ENCODE assay signal across 30 mouse cellular contexts in the genomic region with DNA sequence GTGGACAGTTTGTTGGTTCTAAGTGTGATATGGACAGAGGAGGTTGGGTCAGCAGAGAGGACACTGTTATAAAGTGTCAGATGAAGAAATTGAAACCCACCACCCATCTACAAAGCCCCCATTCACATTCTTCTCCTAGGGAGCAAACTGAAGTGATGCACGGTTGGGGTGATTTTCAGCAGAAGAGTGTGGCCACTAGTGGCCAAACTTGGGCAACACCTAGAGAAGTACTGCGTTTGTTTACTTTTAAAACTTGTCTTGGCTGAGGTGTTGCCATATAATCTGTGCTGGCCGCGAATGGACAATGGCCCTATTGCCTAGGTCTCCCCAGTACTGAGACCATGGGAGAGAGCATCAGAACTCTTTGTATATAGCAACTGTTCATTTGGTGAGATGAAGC.
DNase-seq lines count a peak whose midpoint lies in the region; ATAC-seq and TF ChIP-seq lines count a peak whose summit lies in the region.
"Had no signal": no experiment of that assay in that cellular context is flagged by ENCODE, and none has a peak within 500 bp of the region (broad histone marks: within the 10 kb centered on the region; RNA-seq: fewer than 3 reads in every experiment).

No protein-coding gene starts in this region.

- peak; percentile 23; the same call in 1 of the 2 replicates for TF ChIP-seq CTCF in gastrocnemius, adult 2 months (IDR thresholded peaks at IDR 0.05)
- peak; percentile 48; the same call in 1 of the 2 replicates for TF ChIP-seq CTCF in kidney, postnatal 0 days (IDR thresholded peaks at IDR 0.05; ENCODE audit: low read depth)
- peak; percentile 40; the same call in 1 of the 2 replicates for TF ChIP-seq CTCF in stomach, postnatal 0 days (IDR thresholded peaks at IDR 0.05; ENCODE audit: low read depth)

- no peak overlapping the region for H3K4me3 ChIP-seq in gastrocnemius, adult 2 months
- H3K4me3 ChIP-seq in kidney, postnatal 0 days (replicated peaks; ENCODE audit: low read depth, low read length), result no peak overlapping the region
- H3K4me3 ChIP-seq in kidney, embryonic 15.5 days (replicated peaks), result no peak overlapping the region
- H3K4me3 ChIP-seq in midbrain, embryonic 10.5 days, result no peak overlapping the region
- H3K4me3 ChIP-seq in midbrain, embryonic 11.5 days (ENCODE audit: low read depth, low read length), result no peak overlapping the region
- no peak overlapping the region for H3K4me3 ChIP-seq in stomach, postnatal 0 days (ENCODE audit: low read depth, low read length)
- no peak overlapping the region for H3K4me3 ChIP-seq in hindbrain, embryonic 14.5 days (replicated peaks; ENCODE audit: low read length)
- H3K4me3 ChIP-seq: embryonic facial prominence, embryonic 10.5 days; embryonic facial prominence, embryonic 15.5 days; forebrain, embryonic 13.5 days; heart, embryonic 12.5 days; hindbrain, embryonic 10.5 days; myocyte; neural tube, embryonic 13.5 days had no signal

- no peaks in the 10 kb centered on the region for H3K27me3 ChIP-seq in kidney, postnatal 0 days (ENCODE audit: insufficient read depth, low read length)
- no peaks in the 10 kb centered on the region for H3K27me3 ChIP-seq in kidney, embryonic 15.5 days
- H3K27me3 ChIP-seq in midbrain, embryonic 10.5 days (ENCODE audit: low read depth, poor library complexity, severe bottlenecking), result no peaks in the 10 kb centered on the region
- no peaks in the 10 kb centered on the region for H3K27me3 ChIP-seq in midbrain, embryonic 11.5 days (ENCODE audit: control insufficient read depth, insufficient read depth, low read length)
- H3K27me3 ChIP-seq in stomach, postnatal 0 days (ENCODE audit: control insufficient read depth, insufficient read depth, low read length), result no peaks in the 10 kb centered on the region
- H3K27me3 ChIP-seq in hindbrain, embryonic 14.5 days (ENCODE audit: control insufficient read depth, insufficient read depth, low read length), result no peaks in the 10 kb centered on the region
- H3K27me3 ChIP-seq: embryonic facial prominence, embryonic 15.5 days; forebrain, embryonic 13.5 days; neural tube, embryonic 13.5 days had no signal

- no peak for TF ChIP-seq EP300 in stomach, postnatal 0 days (optimal IDR thresholded peaks at IDR 0.05)

- no peak for ATAC-seq in kidney, postnatal 0 days (replicated peaks; ENCODE audit: low FRiP score, low read depth)
- no peak for ATAC-seq in kidney, embryonic 15.5 days (replicated peaks; ENCODE audit: low FRiP score)
- no peak for ATAC-seq in midbrain, embryonic 11.5 days (ENCODE audit: low FRiP score)
- no peak for ATAC-seq in stomach, postnatal 0 days (ENCODE audit: low FRiP score, low TSS enrichment)
- no peak for ATAC-seq in hindbrain, embryonic 14.5 days (ENCODE audit: low FRiP score)
- ATAC-seq: forebrain, embryonic 13.5 days; lung, postnatal 0 days; midbrain, embryonic 16.5 days had no signal

- no peak overlapping the region for H3K27ac ChIP-seq in gastrocnemius, adult 2 months
- H3K27ac ChIP-seq in kidney, postnatal 0 days, result no peak overlapping the region
- no peak overlapping the region for H3K27ac ChIP-seq in kidney, embryonic 15.5 days
- no peak overlapping the region for H3K27ac ChIP-seq in midbrain, embryonic 10.5 days (replicated peaks)
- H3K27ac ChIP-seq in midbrain, embryonic 11.5 days (ENCODE audit: low read depth, low read length), result no peak overlapping the region
- H3K27ac ChIP-seq in stomach, postnatal 0 days (replicated peaks), result no peak overlapping the region
- H3K27ac ChIP-seq in hindbrain, embryonic 14.5 days, result no peak overlapping the region
- H3K27ac ChIP-seq: embryonic facial prominence, embryonic 10.5 days; embryonic facial prominence, embryonic 15.5 days; forebrain, embryonic 13.5 days; hindbrain, embryonic 10.5 days; macrophage; neural tube, embryonic 13.5 days had no signal

- H3K4me2 ChIP-seq in kidney, postnatal 0 days (ENCODE audit: low read length), result no peak overlapping the region
- H3K4me2 ChIP-seq in kidney, embryonic 15.5 days, result no peak overlapping the region
- no peak overlapping the region for H3K4me2 ChIP-seq in midbrain, embryonic 11.5 days
- H3K4me2 ChIP-seq in stomach, postnatal 0 days (replicated peaks; ENCODE audit: low read depth), result no peak overlapping the region
- no peak overlapping the region for H3K4me2 ChIP-seq in hindbrain, embryonic 14.5 days (replicated peaks)
- H3K4me2 ChIP-seq: embryonic facial prominence, embryonic 15.5 days; forebrain, embryonic 13.5 days; heart, embryonic 12.5 days; neural tube, embryonic 13.5 days had no signal

- H3K36me3 ChIP-seq in kidney, postnatal 0 days (ENCODE audit: insufficient read depth, low read length), result no peaks in the 10 kb centered on the region
- H3K36me3 ChIP-seq in kidney, embryonic 15.5 days, result no peaks in the 10 kb centered on the region
- H3K36me3 ChIP-seq in midbrain, embryonic 10.5 days, result no peaks in the 10 kb centered on the region
- H3K36me3 ChIP-seq in midbrain, embryonic 11.5 days (ENCODE audit: control insufficient read depth, insufficient read depth, low read length), result no peaks in the 10 kb centered on the region
- no peaks in the 10 kb centered on the region for H3K36me3 ChIP-seq in stomach, postnatal 0 days (ENCODE audit: control insufficient read depth, insufficient read depth, low read length)
- H3K36me3 ChIP-seq in hindbrain, embryonic 14.5 days (replicated peaks; ENCODE audit: control insufficient read depth, insufficient read depth), result no peaks in the 10 kb centered on the region
- H3K36me3 ChIP-seq: embryonic facial prominence, embryonic 10.5 days; embryonic facial prominence, embryonic 15.5 days; G1E; heart, embryonic 12.5 days; hindbrain, embryonic 10.5 days; neural tube, embryonic 13.5 days had no signal

- 66% methylated on average over 4 of the region's 4 CpGs for WGBS in kidney, postnatal 0 days
- 74% methylated on average over 4 of the region's 4 CpGs for WGBS in kidney, embryonic 15.5 days
- 80% methylated on average over 4 of the region's 4 CpGs for WGBS in midbrain, embryonic 10.5 days
- WGBS in midbrain, embryonic 11.5 days, result 77% methylated on average over 4 of the region's 4 CpGs
- 74% methylated on average over 4 of the region's 4 CpGs for WGBS in stomach, postnatal 0 days
- 79% methylated on average over 4 of the region's 4 CpGs for whole genome bisulfite sequencing in hindbrain, embryonic 14.5 days

- no peaks in the 10 kb centered on the region for H3K4me1 ChIP-seq in kidney, postnatal 0 days (replicated peaks; ENCODE audit: insufficient read depth, low read length)
- H3K4me1 ChIP-seq in kidney, embryonic 15.5 days, result no peaks in the 10 kb centered on the region
- no peaks in the 10 kb centered on the region for H3K4me1 ChIP-seq in midbrain, embryonic 10.5 days
- no peaks in the 10 kb centered on the region for H3K4me1 ChIP-seq in midbrain, embryonic 11.5 days (ENCODE audit: control insufficient read depth, insufficient read depth, low read length)
- no peaks in the 10 kb centered on the region for H3K4me1 ChIP-seq in stomach, postnatal 0 days (replicated peaks; ENCODE audit: control insufficient read depth, insufficient read depth)
- no peaks in the 10 kb centered on the region for H3K4me1 ChIP-seq in hindbrain, embryonic 14.5 days (replicated peaks; ENCODE audit: control insufficient read depth, insufficient read depth, low read length)
- H3K4me1 ChIP-seq: embryonic facial prominence, embryonic 10.5 days; embryonic facial prominence, embryonic 15.5 days; forebrain, embryonic 13.5 days; heart, embryonic 12.5 days; hindbrain, embryonic 10.5 days; neural tube, embryonic 13.5 days had no signal

- H3K9me3 ChIP-seq in kidney, postnatal 0 days (replicated peaks; ENCODE audit: low read length), result no peaks in the 10 kb centered on the region
- no peaks in the 10 kb centered on the region for H3K9me3 ChIP-seq in kidney, embryonic 15.5 days (replicated peaks)
- no peaks in the 10 kb centered on the region for H3K9me3 ChIP-seq in midbrain, embryonic 10.5 days (replicated peaks)
- no peaks in the 10 kb centered on the region for H3K9me3 ChIP-seq in midbrain, embryonic 11.5 days (ENCODE audit: control insufficient read depth, low read length)
- no peaks in the 10 kb centered on the region for H3K9me3 ChIP-seq in stomach, postnatal 0 days (ENCODE audit: control insufficient read depth, low read length)
- no peaks in the 10 kb centered on the region for H3K9me3 ChIP-seq in hindbrain, embryonic 14.5 days (ENCODE audit: control insufficient read depth, low read length)
- H3K9me3 ChIP-seq: embryonic facial prominence, embryonic 10.5 days; embryonic facial prominence, embryonic 15.5 days; forebrain, embryonic 13.5 days; G1E; heart, embryonic 12.5 days; hindbrain, embryonic 10.5 days; neural tube, embryonic 13.5 days had no signal

- DNase-seq in gastrocnemius, adult 2 months, result no peak
- DNase-seq in gastrocnemius, adult 18-20 months (ENCODE audit: low spot score), result no peak
- no peak for DNase-seq in kidney, postnatal 0 days (ENCODE audit: low spot score)
- DNase-seq in midbrain, embryonic 10.5 days (ENCODE audit: low spot score), result peak; percentile 8
- no peak for DNase-seq in midbrain, embryonic 11.5 days (ENCODE audit: low spot score, missing footprints)
- no peak for DNase-seq in stomach, postnatal 0 days (ENCODE audit: low spot score)
- DNase-seq in hindbrain, embryonic 14.5 days (ENCODE audit: low spot score), result no peak
- DNase-seq: adrenal gland, postnatal 25 days; cerebellum, adult 2 months; cerebellum, postnatal 14 days; gastrocnemius, postnatal 25 days; heart, adult 11 months; heart, postnatal 10 days; kidney, adult 11 months; layer of hippocampus, postnatal 36 days; right cerebral cortex, postnatal 4 days; thymus, adult 2 months; thymus, postnatal 4 days had no signal

- no peak overlapping the region for H3K9ac ChIP-seq in kidney, postnatal 0 days (ENCODE audit: low read depth, low read length)
- no peak overlapping the region for H3K9ac ChIP-seq in kidney, embryonic 15.5 days
- H3K9ac ChIP-seq in midbrain, embryonic 11.5 days (ENCODE audit: low read length), result no peak overlapping the region
- no peak overlapping the region for H3K9ac ChIP-seq in stomach, postnatal 0 days (ENCODE audit: low read length)
- H3K9ac ChIP-seq in hindbrain, embryonic 14.5 days, result no peak overlapping the region
- H3K9ac ChIP-seq: embryonic facial prominence, embryonic 15.5 days; forebrain, embryonic 13.5 days; heart, embryonic 12.5 days; neural tube, embryonic 13.5 days had no signal

- intact Hi-C loops in gastrocnemius, adult 2 months (cut with DNase I), result no loop called here
